Mouse (Mus musculus) lung, postnatal 14 days (tissue): Measurements from ENCODE around the gene Ndufc1.
"Not testable (repeated sequence)": the region's sequence is repeated elsewhere in the genome, so short reads cannot be mapped to it uniquely, and the experiment has no call there.

Experiments used
- DNase-seq: peaks from one replicate; pipeline ENCODE4 v3.0.0; 2021

The Ndufc1 gene

GRCm38 (mm10) chr3:51364703-51365516, 43.9 kb downstream of the Ndufc1 start:
- peak; percentile 72 for DNase-seq

GRCm38 (mm10) chr3:51361066-51361465, 47.7 kb downstream of the Ndufc1 start:
- no peak for DNase-seq

GRCm38 (mm10) chr3:51359558-51360307, 49.1 kb downstream of the Ndufc1 start:
- no peak for DNase-seq

- peak; percentile 68 for DNase-seq
Measured at GRCm38 (mm10) chr3:51358660-51359557, 49.9 kb downstream of the Ndufc1 start.

- DNase-seq: peak; percentile 72
Measured at GRCm38 (mm10) chr3:51358181-51358580, 50.6 kb downstream of the Ndufc1 start.

GRCm38 (mm10) chr3:51357624-51358023, 51.2 kb downstream of the Ndufc1 start:
- no peak for DNase-seq

- DNase-seq: no peak
Measured at GRCm38 (mm10) chr3:51357078-51357477, 51.7 kb downstream of the Ndufc1 start.

GRCm38 (mm10) chr3:51354956-51355355, 53.8 kb downstream of the Ndufc1 start:
- DNase-seq: not testable (repeated sequence)
